Mouse (Mus musculus) mature B cell (primary cell): ENCODE results near the gene Olfr633.
"Not testable (repeated sequence)": the region's sequence is repeated elsewhere in the genome, so short reads cannot be mapped to it uniquely, and the experiment has no call there.

ENCODE experiments used
- in situ Hi-C: fragments of 300-500 bp; cut with MboI; formaldehyde crosslinking; loops from 2 replicates; pipeline ENCODE4 v1.14.3; 2019

The Olfr633 gene

GRCm38 (mm10) chr7:103944137-103944536 lies at the start of gene Olfr633:
TSS of gene Olfr633 (plus strand) at chr7:103944437.
- in situ Hi-C loops, result no loop called here

- in situ Hi-C loops, result no loop called here
Observed at GRCm38 (mm10) chr7:103903187-103903586, 41.0 kb upstream of the Olfr633 start, which contains the start of gene Olfr65. TSS of gene Olfr65 (plus strand) at chr7:103903487.

GRCm38 (mm10) chr7:103910047-103910446 lies 34.2 kb upstream of the Olfr633 start:
- in situ Hi-C loops, result no loop called here

- in situ Hi-C loops, result no loop called here
Observed at GRCm38 (mm10) chr7:103912969-103913511, 31.2 kb upstream of the Olfr633 start.

GRCm38 (mm10) chr7:103915338-103915737 lies 28.9 kb upstream of the Olfr633 start:
- in situ Hi-C loops, result no loop called here

GRCm38 (mm10) chr7:103928525-103928924 lies 15.7 kb upstream of the Olfr633 start, which contains the start of gene Olfr631:
TSS of gene Olfr631 (plus strand) at chr7:103928825.
- in situ Hi-C loops, result no loop called here

- in situ Hi-C loops, result no loop called here
Observed at GRCm38 (mm10) chr7:103934264-103934663, 10.0 kb upstream of the Olfr633 start, which contains the start of gene Olfr632. TSS of gene Olfr632 (plus strand) at chr7:103934347.

GRCm38 (mm10) chr7:103942730-103943129 lies 1.5 kb upstream of the Olfr633 start:
- in situ Hi-C loops, result no loop called here

- in situ Hi-C loops, result not testable (repeated sequence)
Observed at GRCm38 (mm10) chr7:103966873-103967272, 22.6 kb downstream of the Olfr633 start.

GRCm38 (mm10) chr7:103970852-103971251 lies 26.6 kb downstream of the Olfr633 start, which contains the start of gene Olfr635:
TSS of gene Olfr635 (plus strand) at chr7:103971152.
- in situ Hi-C loops, result no loop called here

- in situ Hi-C loops, result no loop called here
Observed at GRCm38 (mm10) chr7:103971782-103972181, 27.5 kb downstream of the Olfr633 start.

GRCm38 (mm10) chr7:103998446-103998845 lies 54.2 kb downstream of the Olfr633 start, which contains the start of gene Olfr638:
TSS of gene Olfr638 (plus strand) at chr7:103998746.
- in situ Hi-C loops, result no loop called here
